Mouse (Mus musculus) lung, adult 2 months (tissue): ENCODE measurements around the gene Anp32b. TPM values are rescaled to one million over a fixed set of nuclear protein-coding genes. Genes with fewer than 3 reads are reported as not detected.
A peak's percentile ranks its signal among the peaks of the same experiment; 100 is the strongest.

Experiments
- DNase-seq: peaks from one replicate; pipeline ENCODE4 v3.0.0; 2022
- H3K4me1 ChIP-seq: fragments of 200-500 bp; 2 replicates; pipeline ENCODE4 v1.6.1; 2011; ENCODE audit warnings: low read length; ENCODE audit not compliant: control insufficient read depth, insufficient read depth
- H3K4me3 ChIP-seq: fragments of 200-500 bp; replicated peaks from 2 replicates; pipeline ENCODE3; 2011; ENCODE audit warnings: low read depth, mild to moderate bottlenecking, control low read depth, low read length; ENCODE audit errors: extremely low read depth
- CTCF ChIP-seq: fragments of 200-500 bp; IDR thresholded peaks from 2 replicates; pipeline ENCODE4 v1.5.1; 2011; ENCODE audit warnings: mild to moderate bottlenecking, low read length, control low read depth; ENCODE audit not compliant: insufficient read depth
- POLR2A ChIP-seq: fragments of 200-500 bp; IDR thresholded peaks from 2 replicates; pipeline ENCODE4 v1.6.1; 2011; ENCODE audit warnings: low read depth, mild to moderate bottlenecking, control low read depth, low read length, borderline replicate concordance; ENCODE audit errors: extremely low read depth
- WGBS: fragments of 180-500 bp; shearing (Covaris S2); methylation state at CpG from one replicate; pipeline ENCODE4 v1.1.7; 2018; 5-methylcytosine and 5-hydroxymethylcytosine counted together
- polyA plus RNA-seq: library from polyadenylated mRNA; depleted of rRNA; stranded (reverse); fragments of >200 nt; gene quantifications from 2 replicates; pipeline ENCODE4 v1.2.3, GENCODE M21; 2012

Anp32b gene
- polyA plus RNA-seq, 1 experiment, result 14.4 TPM

DNA sequence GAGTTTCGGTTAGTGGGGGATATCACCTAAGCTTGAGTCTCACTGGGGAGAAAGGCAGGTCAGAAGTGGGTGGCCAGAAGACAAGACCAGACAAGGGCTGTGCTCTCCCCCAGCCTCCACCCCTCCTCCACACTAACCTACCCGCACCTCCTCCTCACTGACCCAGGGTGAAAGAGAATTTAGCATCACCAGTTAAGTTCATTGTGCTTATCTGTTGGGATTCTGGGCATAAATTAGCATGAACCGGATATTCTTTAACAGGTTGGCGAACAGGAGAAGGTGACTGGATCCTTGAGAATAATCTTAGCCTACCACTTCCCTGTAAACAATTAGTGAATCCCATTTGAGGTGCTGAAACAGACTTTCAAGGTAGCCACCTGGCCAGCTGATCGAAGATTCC lies 24.4 kb downstream of the Anp32b start:
- no peak for TF ChIP-seq POLR2A
- TF ChIP-seq CTCF, result no peak
- H3K4me3 ChIP-seq, result no peak overlapping the region
- WGBS, result 92% methylated on average over 5 of the region's 5 CpGs
- no peak for DNase-seq
- no peaks in the 10 kb centered on the region for H3K4me1 ChIP-seq

- 94% methylated on average over 2 of the region's 2 CpGs for WGBS
- DNase-seq, result no peak
- no peak for TF ChIP-seq CTCF
- no peak for TF ChIP-seq POLR2A
- Histone ChIP-seq H3K4me3 (no peak overlapping the region), H3K4me1 (no peaks in the 10 kb centered on the region)
Observed at GRCm38 (mm10) chr4:46479081-46479480, 28.4 kb downstream of the Anp32b start.

DNA sequence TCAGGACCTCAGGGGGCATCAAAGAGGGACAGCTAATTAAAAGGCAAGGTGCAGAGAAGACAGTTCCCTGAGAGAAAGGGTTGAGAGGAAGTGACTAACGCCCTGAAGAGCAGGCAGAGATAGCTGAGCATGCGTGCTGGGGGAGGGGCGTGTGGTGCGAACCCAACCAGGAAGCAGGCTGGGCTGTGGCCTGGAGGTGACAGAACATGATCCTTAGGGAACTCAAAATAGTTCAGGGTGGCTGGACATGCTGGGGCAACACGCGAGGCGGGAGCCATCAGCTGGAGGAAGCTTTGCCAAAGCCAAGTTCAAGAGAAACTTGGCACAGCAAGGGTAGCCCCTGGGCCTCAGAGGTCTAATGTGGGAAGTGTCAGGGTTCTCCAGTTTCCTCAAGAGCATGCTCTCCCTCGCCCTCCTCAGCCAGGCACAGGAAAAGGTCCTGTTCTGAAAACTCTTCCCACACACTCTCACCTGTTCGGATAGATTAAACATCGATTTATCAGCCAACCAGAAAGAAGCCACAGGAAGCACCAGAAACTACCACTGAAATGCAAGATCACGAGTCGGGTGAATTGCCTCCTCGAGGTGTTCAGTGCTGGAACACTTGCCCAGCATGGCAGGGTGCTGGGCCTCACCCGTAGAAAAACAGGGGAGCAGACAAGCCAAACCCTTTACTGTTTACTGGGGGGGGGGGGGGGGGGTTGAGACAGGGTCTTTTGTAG lies 35.2 kb downstream of the Anp32b start:
- peak; percentile 68 for DNase-seq

DNA sequence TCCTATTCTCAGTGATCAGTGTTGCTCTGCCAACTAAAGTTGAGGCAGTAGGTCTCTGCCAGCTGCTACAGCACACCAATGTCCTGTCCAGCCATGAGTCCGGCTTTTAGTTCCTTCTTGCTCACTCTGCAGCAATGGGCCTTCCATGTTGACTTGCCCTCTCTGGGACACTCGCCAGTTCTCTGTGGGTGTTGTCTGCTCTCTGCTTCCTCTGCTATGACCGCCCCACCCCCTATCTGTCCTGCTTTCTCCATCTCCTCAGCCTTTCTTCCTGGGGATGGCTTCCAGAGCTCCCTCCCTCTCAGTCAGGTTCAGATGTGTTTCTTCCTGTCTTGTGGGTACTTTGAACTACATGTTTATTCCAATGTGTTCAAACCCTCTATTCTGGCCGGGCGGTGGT lies 36.6 kb downstream of the Anp32b start:
- peaks cover 10% of the 10 kb centered on the region for H3K4me1 ChIP-seq
- 25% methylated on average over 5 of the region's 5 CpGs for WGBS
- peak; percentile 57 for DNase-seq

More for the DNA sequence above, 35.2 kb downstream of the Anp32b start:
- WGBS, result 25% methylated on average over 14 of the region's 14 CpGs
- Histone ChIP-seq H3K4me1 (peaks cover 10% of the 10 kb centered on the region), H3K4me3 (no peak overlapping the region)
- TF ChIP-seq CTCF, result no peak
- TF ChIP-seq POLR2A, result peak; percentile 56; the same call in 1 of the 2 replicates

DNA sequence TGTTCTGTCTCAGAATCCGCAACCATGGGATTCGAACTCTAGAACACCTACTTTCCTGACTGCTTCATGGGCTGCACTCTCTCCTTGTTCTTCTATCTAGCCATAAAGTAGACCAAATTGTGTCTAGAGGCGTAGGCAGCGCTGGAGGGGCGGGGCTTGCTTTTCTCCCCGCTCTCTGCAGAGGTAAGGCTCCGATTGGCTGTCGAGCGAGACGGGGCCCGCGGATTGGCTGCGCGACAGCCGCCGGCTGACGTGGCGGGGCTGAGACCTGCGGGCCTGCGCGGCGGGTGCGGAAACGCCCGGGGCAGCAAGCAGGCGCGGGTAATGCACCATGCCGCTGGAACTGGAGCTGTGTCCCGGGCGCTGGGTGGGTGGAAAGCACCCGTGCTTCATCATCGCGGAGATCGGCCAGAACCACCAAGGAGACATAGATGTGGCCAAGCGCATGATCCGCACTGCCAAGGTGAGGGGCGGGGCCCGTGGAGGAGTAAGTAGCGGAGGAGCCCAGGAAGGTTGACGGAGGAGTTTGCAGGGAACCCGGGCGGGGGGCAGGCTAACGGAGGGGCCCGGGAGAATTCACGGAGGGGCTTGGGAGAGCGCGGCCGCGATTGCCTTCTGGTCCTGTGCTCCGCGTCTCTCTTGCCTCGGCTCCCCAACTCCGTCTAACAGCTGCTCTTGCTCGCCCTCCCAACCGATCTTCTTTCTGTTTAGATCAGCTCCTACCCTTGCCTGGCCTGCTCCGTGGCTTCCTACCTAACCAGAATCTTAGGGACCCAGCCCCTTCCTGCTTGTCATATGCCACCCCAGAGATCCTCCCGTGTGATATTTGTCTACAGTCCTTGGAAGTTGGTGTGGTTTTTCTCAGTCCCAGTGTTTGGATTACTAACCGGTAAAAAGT lies 38.6 kb downstream of the Anp32b start, which contains the start of gene Nans:
Nans (plus strand) TSS at position 221 of the 898 bp plus-strand sequence.
- Histone ChIP-seq H3K4me3 (peak within 1 kb of the TSS; percentile 88), H3K4me1 (peaks cover 10% of the 10 kb centered on the region)
- WGBS, result under 1% methylated on average over 58 of the region's 58 CpGs
- DNase-seq, result peak; percentile 92
- TF ChIP-seq CTCF, result no peak
- TF ChIP-seq POLR2A, result peak; percentile 62; the same call in 1 of the 2 replicates

More for the DNA sequence above, 36.6 kb downstream of the Anp32b start:
- TF ChIP-seq POLR2A, result no peak
- TF ChIP-seq CTCF, result no peak
- H3K4me3 ChIP-seq, result no peak overlapping the region

GRCm38 (mm10) chr4:46493071-46493470 lies 42.4 kb downstream of the Anp32b start:
- TF ChIP-seq CTCF (no peak), POLR2A (no peak)
- peaks cover 5% of the 10 kb centered on the region; the same call in 1 of the 2 replicates for H3K4me1 ChIP-seq
- no peak overlapping the region for H3K4me3 ChIP-seq
- 97% methylated on average over 6 of the region's 6 CpGs for WGBS
- DNase-seq, result no peak

GRCm38 (mm10) chr4:46495543-46495942 lies 44.8 kb downstream of the Anp32b start:
- DNase-seq, result no peak
- 84% methylated on average over 12 of the region's 12 CpGs for WGBS
- TF ChIP-seq POLR2A, result no peak
- TF ChIP-seq CTCF, result no peak
- Histone ChIP-seq H3K4me1 (no peaks in the 10 kb centered on the region), H3K4me3 (no peak overlapping the region)

- Histone ChIP-seq H3K4me1 (no peaks in the 10 kb centered on the region), H3K4me3 (no peak overlapping the region)
- 47% methylated on average over 4 of the region's 4 CpGs for WGBS
- TF ChIP-seq CTCF (peak; percentile 91), POLR2A (no peak)
- DNase-seq, result peak; percentile 71
Observed at GRCm38 (mm10) chr4:46497286-46497892, 46.7 kb downstream of the Anp32b start.

DNA sequence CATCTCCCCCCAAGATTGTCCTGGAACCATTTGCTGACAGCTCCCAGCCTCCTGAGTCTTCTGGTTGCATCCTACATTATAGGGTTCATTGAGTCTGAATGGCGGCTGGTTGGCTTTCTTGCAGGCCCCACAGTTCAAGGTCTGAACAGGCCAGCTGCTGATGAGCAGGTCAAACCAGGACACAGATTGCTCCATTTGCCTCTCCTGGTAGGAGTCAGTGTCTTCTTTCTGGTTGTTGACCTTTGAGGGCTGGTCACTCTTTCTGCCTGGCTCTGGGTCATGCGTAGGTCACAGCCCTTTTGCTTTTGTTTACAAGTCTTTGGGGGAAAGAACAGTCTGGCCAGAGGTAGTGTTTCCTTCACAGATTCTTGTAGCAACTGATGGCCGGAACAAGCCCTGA lies 47.8 kb downstream of the Anp32b start:
- Histone ChIP-seq H3K4me1 (no peaks in the 10 kb centered on the region), H3K4me3 (no peak overlapping the region)
- TF ChIP-seq CTCF (no peak), POLR2A (no peak)
- no peak for DNase-seq
- 66% methylated on average over 3 of the region's 3 CpGs for WGBS
